Mouse (Mus musculus): Measurements from ENCODE around the gene Eif3d. TPM values are rescaled to one million over a fixed set of nuclear protein-coding genes. Genes with fewer than 3 reads are reported as not detected.

Gene Eif3d
- total RNA-seq, 2 experiments from 2014 or later = 66.9 to 85.1 TPM

- no peak for ATAC-seq (replicated peaks; ENCODE audit: low FRiP score, poor library complexity, severe bottlenecking)
Measured at GRCm38 (mm10) chr15:77923267-77924035, 47.2 kb downstream of the Eif3d start.

GRCm38 (mm10) chr15:77922710-77923109, 47.9 kb downstream of the Eif3d start:
- no peak for ATAC-seq (replicated peaks; ENCODE audit: low FRiP score, poor library complexity, severe bottlenecking)

GRCm38 (mm10) chr15:77921636-77922035, 49.0 kb downstream of the Eif3d start:
- ATAC-seq (replicated peaks; ENCODE audit: low FRiP score, poor library complexity, severe bottlenecking) = no peak

GRCm38 (mm10) chr15:77920511-77921462, 49.8 kb downstream of the Eif3d start:
- ATAC-seq (replicated peaks; ENCODE audit: low FRiP score, poor library complexity, severe bottlenecking) = no peak

- ATAC-seq (replicated peaks; ENCODE audit: low FRiP score, poor library complexity, severe bottlenecking) = no peak
Measured at GRCm38 (mm10) chr15:77919441-77919840, 51.2 kb downstream of the Eif3d start.

- peak; percentile 74 for ATAC-seq (replicated peaks; ENCODE audit: low FRiP score, poor library complexity, severe bottlenecking)
Measured at GRCm38 (mm10) chr15:77916851-77917544, 53.6 kb downstream of the Eif3d start.

GRCm38 (mm10) chr15:77915287-77915686, 55.3 kb downstream of the Eif3d start:
- no peak for ATAC-seq (replicated peaks; ENCODE audit: low FRiP score, poor library complexity, severe bottlenecking)

GRCm38 (mm10) chr15:77914507-77914906, 56.1 kb downstream of the Eif3d start:
- no peak for ATAC-seq (replicated peaks; ENCODE audit: low FRiP score, poor library complexity, severe bottlenecking)

- ATAC-seq (replicated peaks; ENCODE audit: low FRiP score, poor library complexity, severe bottlenecking) = no peak
Measured at GRCm38 (mm10) chr15:77913054-77913453, 57.6 kb downstream of the Eif3d start.

- ATAC-seq (replicated peaks; ENCODE audit: low FRiP score, poor library complexity, severe bottlenecking) = no peak
Measured at GRCm38 (mm10) chr15:77912585-77912984, 58.0 kb downstream of the Eif3d start.

GRCm38 (mm10) chr15:77912048-77912447, 58.6 kb downstream of the Eif3d start:
- ATAC-seq (replicated peaks; ENCODE audit: low FRiP score, poor library complexity, severe bottlenecking) = no peak

- no peak for ATAC-seq (replicated peaks; ENCODE audit: low FRiP score, poor library complexity, severe bottlenecking)
Measured at GRCm38 (mm10) chr15:77911065-77911464, 59.5 kb downstream of the Eif3d start.

Other genes with a start within 250 kb of the Eif3d start
- 1.1 TPM in 1 of 2 replicates, not detected in the other for gene Apol9b, start 241.8 kb downstream of the Eif3d start, total RNA-seq (2015; ENCODE audit: low replicate concordance)
- gene Apol9b, start 241.8 kb downstream of the Eif3d start, total RNA-seq (2017; ENCODE audit: low replicate concordance) = not detected in 2 replicates
- gene Apol8, start 213.8 kb downstream of the Eif3d start, total RNA-seq (2015; ENCODE audit: low replicate concordance) = 160 and 228 TPM in 2 replicates
- gene Apol8, start 213.8 kb downstream of the Eif3d start, total RNA-seq (2017; ENCODE audit: low replicate concordance) = 210 and 246 TPM in 2 replicates
- gene Myh9, start 128.6 kb downstream of the Eif3d start, total RNA-seq (2015; ENCODE audit: low replicate concordance) = 104 and 105 TPM in 2 replicates
- gene Myh9, start 128.6 kb downstream of the Eif3d start, total RNA-seq (2017; ENCODE audit: low replicate concordance) = 198 and 213 TPM in 2 replicates
- gene Txn2, start 41.8 kb downstream of the Eif3d start, total RNA-seq (2015; ENCODE audit: low replicate concordance) = 151 and 152 TPM in 2 replicates
- gene Txn2, start 41.8 kb downstream of the Eif3d start, total RNA-seq (2017; ENCODE audit: low replicate concordance) = 30.3 and 35.2 TPM in 2 replicates
- 3.4 and 4.3 TPM in 2 replicates for gene Foxred2, start 14.1 kb downstream of the Eif3d start, total RNA-seq (2015; ENCODE audit: low replicate concordance)
- gene Foxred2, start 14.1 kb downstream of the Eif3d start, total RNA-seq (2017; ENCODE audit: low replicate concordance) = 1.2 and 1.4 TPM in 2 replicates
- gene Cacng2, start 149.2 kb upstream of the Eif3d start, total RNA-seq (2015; ENCODE audit: low replicate concordance) = not detected in 2 replicates
- not detected in 2 replicates for gene Cacng2, start 149.2 kb upstream of the Eif3d start, total RNA-seq (2017; ENCODE audit: low replicate concordance)
- gene Ift27, start 203.3 kb upstream of the Eif3d start, total RNA-seq (2015; ENCODE audit: low replicate concordance) = 19.7 and 41.4 TPM in 2 replicates
- 2.5 and 6.4 TPM in 2 replicates for gene Ift27, start 203.3 kb upstream of the Eif3d start, total RNA-seq (2017; ENCODE audit: low replicate concordance)
- gene Pvalb, start 235.6 kb upstream of the Eif3d start, total RNA-seq (2015; ENCODE audit: low replicate concordance) = not detected in 2 replicates
- not detected in 2 replicates for gene Pvalb, start 235.6 kb upstream of the Eif3d start, total RNA-seq (2017; ENCODE audit: low replicate concordance)